Mouse (Mus musculus) left cerebral cortex, adult 2 months (tissue): ENCODE measurements around the gene Gabrb3. TPM values are rescaled to one million over a fixed set of nuclear protein-coding genes. Genes with fewer than 3 reads are reported as not detected.
A peak's percentile ranks its signal among the peaks of the same experiment; 100 is the strongest.

Experiments used
- DNase-seq, 2 experiments: peaks; one replicate each; pipeline ENCODE4 v3.0.0; 2021 to 2022; ENCODE audit warnings: low spot score in 2 of 2, mixed read lengths in 1 of 2; ENCODE audit errors: extremely low spot score in 1 of 2
- H3K27ac ChIP-seq: fragments of 200-600 bp; 2 replicates; pipeline ENCODE4 v1.8.1; 2022
- H3K4me3 ChIP-seq: fragments of 200-600 bp; 2 replicates; pipeline ENCODE4 v1.8.1; 2022
- CTCF ChIP-seq: fragments of 200-600 bp; IDR thresholded peaks from 2 replicates; pipeline ENCODE4 v1.8.1; 2022; ENCODE audit warnings: antibody characterized with exemption, mild to moderate bottlenecking, moderate library complexity
- intact Hi-C: fragments of 180-260 bp; cut with DNase I; formaldehyde crosslinking; loops from one replicate; pipeline ENCODE4 v1.15.1; 2025
- total RNA-seq, 2 experiments: library from RNA; stranded (reverse); gene quantifications; 2 replicates each; pipeline ENCODE4 v1.2.3; 2021

Gene Gabrb3
- total RNA-seq, 2 experiments from 2014 or later = 219 to 226 TPM

DNA sequence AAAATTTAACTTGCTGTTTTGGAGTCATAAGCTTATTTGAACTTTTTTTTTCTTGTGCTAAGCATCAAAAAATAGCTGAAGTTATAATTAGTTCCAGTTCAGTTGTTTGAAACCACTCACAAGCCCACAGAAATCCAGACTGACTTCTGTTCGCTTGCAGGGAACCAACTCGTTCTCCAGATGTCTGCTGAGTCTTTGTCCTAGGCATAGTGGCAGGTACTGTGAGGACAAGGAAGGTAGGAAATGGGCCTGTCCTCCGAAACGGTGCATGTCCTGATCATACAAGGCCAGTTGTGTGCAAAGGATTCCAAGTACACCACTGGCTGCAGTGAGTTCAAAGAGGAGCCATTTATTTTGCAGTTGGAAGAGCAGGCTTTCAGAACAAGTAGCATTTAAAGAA, 215.5 kb downstream of the Gabrb3 start:
- TF ChIP-seq CTCF = no peak
- intact Hi-C loops = no loop called here
- Histone ChIP-seq H3K27ac (no peak overlapping the region), H3K4me3 (no peak overlapping the region)
- DNase-seq = no peak

DNA sequence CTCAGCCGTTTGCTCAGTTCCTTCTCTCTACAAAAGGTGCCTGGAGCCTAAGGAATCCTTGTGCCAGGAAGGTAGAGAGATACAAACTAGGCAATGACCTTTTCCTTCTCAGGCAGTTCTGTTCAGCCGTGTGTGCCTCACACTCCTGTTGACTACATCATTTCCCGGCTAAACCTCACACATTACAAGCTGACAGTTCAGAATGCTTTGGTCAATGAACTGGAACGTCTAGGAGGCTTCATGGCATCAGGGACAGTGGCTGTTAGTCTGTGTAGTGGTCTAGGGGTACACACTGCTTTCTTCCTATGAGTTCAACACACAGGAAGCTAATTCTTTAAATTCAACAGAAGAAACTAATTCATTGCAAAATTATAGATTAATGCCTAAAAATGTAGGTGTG, 216.2 kb downstream of the Gabrb3 start:
- Histone ChIP-seq H3K4me3 (no peak overlapping the region), H3K27ac (no peak overlapping the region)
- intact Hi-C loops = no loop called here
- no peak for TF ChIP-seq CTCF
- no peak for DNase-seq

GRCm38 (mm10) chr7:57640796-57641195, 221.3 kb downstream of the Gabrb3 start:
- Histone ChIP-seq H3K27ac (no peak overlapping the region), H3K4me3 (no peak overlapping the region)
- TF ChIP-seq CTCF = no peak
- no peak for DNase-seq
- intact Hi-C loops = loop anchor here (10.0 kb wide), 1 partner anchor 46 kb away; no protein-coding TSS in a partner anchor

DNA sequence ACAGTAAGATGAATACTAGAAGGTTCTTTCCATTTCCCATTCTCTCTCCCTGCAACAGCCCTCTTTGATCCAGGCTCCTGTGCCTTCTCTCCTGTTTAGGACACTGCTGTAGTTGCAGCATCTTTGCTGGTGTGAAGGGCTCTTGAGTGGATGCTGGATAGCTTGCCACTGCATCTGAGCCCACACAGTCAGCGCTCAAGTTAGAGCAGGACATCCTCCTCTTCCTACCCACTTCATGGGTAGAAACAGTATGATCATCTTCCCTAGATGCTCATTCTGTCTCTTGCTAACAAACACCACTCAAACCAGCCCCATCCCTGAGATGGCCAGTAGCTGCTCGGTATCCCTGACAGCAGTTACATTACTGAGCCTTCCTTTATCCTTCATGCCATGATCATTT, 227.9 kb downstream of the Gabrb3 start:
- no peak for DNase-seq
- TF ChIP-seq CTCF = no peak
- no peak overlapping the region for H3K4me3 ChIP-seq
- peak overlapping the region; percentile 63 for H3K27ac ChIP-seq
- intact Hi-C loops = loop anchor here (10.0 kb wide), 1 partner anchor 53 kb away; no protein-coding TSS in a partner anchor

- TF ChIP-seq CTCF = no peak
- intact Hi-C loops = loop anchor here (10.0 kb wide), 1 partner anchor 53 kb away; no protein-coding TSS in a partner anchor
- DNase-seq = no peak
- Histone ChIP-seq H3K4me3 (no peak overlapping the region), H3K27ac (peak overlapping the region; percentile 63)
These were observed 228.8 kb downstream of the Gabrb3 start for GRCm38 (mm10) chr7:57648136-57648755.

DNA sequence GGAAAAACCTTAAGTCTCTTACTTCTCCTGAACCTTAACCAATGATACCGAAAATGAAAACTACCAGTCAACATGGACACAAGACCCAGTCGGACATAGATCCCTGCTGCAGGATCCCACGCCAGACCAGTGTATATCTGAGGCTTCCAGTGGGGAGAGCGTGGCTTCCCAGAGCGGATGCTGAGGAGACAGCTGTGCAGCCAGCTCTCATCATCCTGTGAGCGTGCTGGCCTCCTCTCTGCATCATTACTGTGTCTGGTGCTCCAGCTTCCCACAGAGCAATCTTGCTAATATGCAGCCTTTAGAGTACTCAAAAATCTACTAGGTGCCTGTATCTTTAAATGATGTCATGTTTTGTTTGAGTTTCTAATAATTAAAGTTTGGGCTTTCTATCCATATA, 257.9 kb downstream of the Gabrb3 start:
- TF ChIP-seq CTCF = no peak
- intact Hi-C loops = no loop called here
- no peak overlapping the region for H3K27ac ChIP-seq
- DNase-seq = no peak
- no peak overlapping the region for H3K4me3 ChIP-seq

DNA sequence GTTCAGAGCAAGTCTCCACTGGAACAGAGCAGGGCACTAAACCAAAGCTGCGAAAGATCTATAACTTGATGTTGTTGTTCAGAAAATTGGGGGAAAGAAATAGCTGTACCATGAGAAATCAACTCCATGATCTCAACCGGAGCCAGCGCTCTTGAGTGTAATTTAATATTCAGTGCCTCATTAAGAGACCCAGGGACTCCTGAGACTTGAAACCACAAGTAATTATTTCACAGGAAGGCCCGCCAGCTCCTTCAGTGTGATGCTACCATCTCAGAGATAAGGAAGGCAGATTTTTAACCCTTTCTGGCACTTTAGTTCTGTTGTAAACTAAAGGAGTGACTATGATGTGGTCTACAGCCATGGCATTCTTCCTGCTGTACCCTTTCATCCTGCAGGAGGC, 270.3 kb downstream of the Gabrb3 start:
- TF ChIP-seq CTCF = no peak
- intact Hi-C loops = no loop called here
- DNase-seq = no peak
- Histone ChIP-seq H3K27ac (no peak overlapping the region), H3K4me3 (no peak overlapping the region)

GRCm38 (mm10) chr7:57700370-57700769, 280.9 kb downstream of the Gabrb3 start:
- no peak for TF ChIP-seq CTCF
- intact Hi-C loops = no loop called here
- H3K4me3 ChIP-seq = no peak overlapping the region
- peak in 1 of 2 experiments; percentile 24 for DNase-seq
- H3K27ac ChIP-seq = peak overlapping the region; percentile 60; the same call in 1 of the 2 replicates

- intact Hi-C loops = no loop called here
- no peak for DNase-seq
- Histone ChIP-seq H3K4me3 (no peak overlapping the region), H3K27ac (no peak overlapping the region; the same call in 1 of the 2 replicates)
- no peak for TF ChIP-seq CTCF
These were observed 281.6 kb downstream of the Gabrb3 start for GRCm38 (mm10) chr7:57701046-57701445.

DNA sequence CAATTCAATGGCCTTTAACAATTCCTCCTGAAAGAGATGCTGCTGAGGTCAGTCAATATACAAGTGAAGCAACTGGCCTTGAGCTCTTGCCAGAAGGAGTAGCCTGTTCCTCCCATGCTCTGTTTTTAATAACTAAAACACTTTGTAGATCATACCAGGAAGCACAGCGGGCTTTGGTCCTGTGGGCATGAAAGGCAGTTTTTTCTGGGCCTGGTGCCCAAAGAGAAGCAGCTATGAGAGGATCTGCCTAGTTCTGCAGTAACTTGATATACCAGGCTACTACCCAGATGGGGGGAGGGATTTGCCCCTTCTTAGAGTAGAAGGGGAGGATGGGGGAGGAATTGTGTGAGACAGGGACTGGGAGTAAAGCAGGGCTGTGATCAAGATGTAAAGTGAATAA, 284.1 kb downstream of the Gabrb3 start:
- no peak overlapping the region for H3K4me3 ChIP-seq
- TF ChIP-seq CTCF = no peak
- intact Hi-C loops = no loop called here
- H3K27ac ChIP-seq = no peak overlapping the region
- DNase-seq = no peak

DNA sequence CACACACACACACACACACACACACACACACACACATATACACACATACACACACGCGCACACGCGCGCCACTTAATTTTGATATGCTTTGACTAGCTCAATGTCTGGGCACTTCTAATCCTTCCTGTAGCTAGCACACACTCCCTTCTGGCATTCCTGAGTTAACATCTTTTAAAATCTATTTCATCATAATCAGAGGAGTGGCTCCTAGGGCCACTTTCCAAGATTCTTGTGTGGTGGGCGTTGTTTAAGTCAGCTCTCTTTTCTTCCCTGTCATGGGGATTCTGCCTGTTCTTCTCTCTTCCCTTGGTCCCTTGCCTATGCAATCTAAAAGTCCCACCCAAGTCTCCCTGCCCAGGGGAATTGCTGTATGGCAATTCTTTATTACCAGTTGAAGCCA, 286.6 kb downstream of the Gabrb3 start:
- intact Hi-C loops = no loop called here
- no peak for DNase-seq
- H3K4me3 ChIP-seq = no peak overlapping the region
- no peak for TF ChIP-seq CTCF
- H3K27ac ChIP-seq = no peak overlapping the region

- no peak for DNase-seq
- Histone ChIP-seq H3K27ac (no peak overlapping the region), H3K4me3 (no peak overlapping the region)
- intact Hi-C loops = no loop called here
- TF ChIP-seq CTCF = no peak
These were observed 287.7 kb downstream of the Gabrb3 start for GRCm38 (mm10) chr7:57706976-57707740.
